Mouse (Mus musculus): ENCODE measurements around the gene Mvb12a. TPM values are rescaled to one million over a fixed set of nuclear protein-coding genes. Genes with fewer than 3 reads are reported as not detected.
A peak's percentile ranks its signal among the peaks of the same experiment; 100 is the strongest.
"Not testable (repeated sequence)": the region's sequence is repeated elsewhere in the genome, so short reads cannot be mapped to it uniquely, and the experiment has no call there.

Gene Mvb12a
- polyA plus RNA-seq, 1 experiment from 2014 or later = 53.4 TPM

DNA sequence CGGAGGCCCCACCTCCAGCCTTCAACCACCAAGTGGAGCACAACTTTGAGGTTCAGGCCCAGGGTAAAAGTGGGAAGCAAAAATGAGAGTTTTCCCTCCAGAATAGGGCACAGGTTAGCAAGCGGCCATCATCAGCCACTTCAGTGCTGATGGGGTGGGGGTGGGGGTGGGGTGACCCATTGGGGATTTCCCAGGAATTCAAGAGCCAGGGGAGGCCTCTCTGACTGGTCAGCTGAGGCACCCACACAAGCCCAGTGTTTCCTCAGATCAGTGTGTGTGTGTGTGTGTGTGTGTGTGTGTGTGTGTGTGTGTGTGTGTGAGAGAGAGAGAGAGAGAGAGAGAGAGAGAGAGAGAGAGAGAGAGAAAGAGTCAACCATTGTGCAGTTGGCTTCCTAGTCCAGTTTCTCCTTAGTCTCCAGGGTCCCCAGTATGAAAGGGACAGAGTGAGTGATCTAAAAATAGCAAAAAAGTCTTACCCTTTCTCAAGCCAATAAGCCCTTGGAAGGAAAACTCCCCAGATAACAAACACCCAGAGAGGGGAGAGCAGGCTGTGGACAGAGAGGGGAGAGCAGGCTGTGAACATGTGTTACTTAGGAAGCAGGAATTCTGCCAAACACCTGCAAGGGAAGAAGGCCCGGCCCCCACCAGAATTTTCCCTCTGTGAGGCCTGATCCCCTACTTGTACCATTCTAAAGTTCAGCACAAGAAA lies 15.4 kb upstream of the Mvb12a start:
- Histone ChIP-seq H3K36me3 (no peaks in the 10 kb centered on the region), H3K4me1 (replicated peaks) (peaks cover 40% of the 10 kb centered on the region), H3K9ac (peak overlapping the region; percentile 48), H3K27me3 (replicated peaks) (peaks cover 18% of the 10 kb centered on the region), H3K27ac (ENCODE audit: poor library complexity, severe bottlenecking) (peak overlapping the region; percentile 86), H3K9me3 (replicated peaks) (no peaks in the 10 kb centered on the region), H3K4me3 (no peak overlapping the region), H3K4me2 (peak overlapping the region; percentile 31)
- WGBS = 40% methylated on average over 3 of the region's 3 CpGs
- no peak for ATAC-seq (ENCODE audit: insufficient number of reproducible peaks, low FRiP score)

DNA sequence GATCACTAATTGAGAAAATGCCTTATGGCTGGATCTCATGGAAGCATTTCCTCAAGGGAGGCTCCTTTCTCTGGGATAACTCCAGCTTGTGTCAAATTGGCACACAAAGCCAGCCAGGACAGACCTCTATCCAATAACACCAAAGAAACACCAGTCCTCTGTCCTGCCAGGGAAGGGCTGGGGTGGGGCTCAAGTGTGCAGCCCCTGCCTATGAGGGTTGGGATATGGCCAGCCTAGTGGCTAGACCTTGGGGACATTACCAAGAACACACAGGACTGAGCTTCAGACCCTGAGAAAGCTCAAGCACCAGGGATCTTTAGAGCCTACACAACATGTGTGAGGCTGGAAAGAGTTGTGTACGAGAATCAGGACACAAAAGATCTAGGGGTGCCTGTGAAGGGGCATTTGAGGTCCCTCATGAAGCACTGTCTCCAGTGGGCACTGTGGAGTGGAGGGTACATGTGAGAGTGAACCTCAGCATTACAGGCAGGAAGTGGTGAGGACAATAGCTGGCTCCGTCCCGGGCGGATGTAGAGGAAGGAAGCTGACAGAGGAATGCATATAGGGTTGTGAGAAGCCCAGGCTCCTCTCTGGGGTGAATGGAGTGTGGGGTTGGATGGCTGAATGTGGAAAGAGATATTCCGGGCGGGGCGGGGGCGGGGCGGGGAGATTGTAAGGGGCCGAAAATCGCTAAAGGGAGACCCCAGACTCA lies 14.2 kb upstream of the Mvb12a start:
- peak; percentile 72 for ATAC-seq (ENCODE audit: insufficient number of reproducible peaks, low FRiP score)
- Histone ChIP-seq H3K4me1 (replicated peaks) (peaks cover 40% of the 10 kb centered on the region), H3K27ac (ENCODE audit: poor library complexity, severe bottlenecking) (peak overlapping the region; percentile 86), H3K27me3 (replicated peaks) (peaks cover 16% of the 10 kb centered on the region), H3K9me3 (replicated peaks) (no peaks in the 10 kb centered on the region), H3K4me2 (no peak overlapping the region), H3K36me3 (no peaks in the 10 kb centered on the region), H3K9ac (no peak overlapping the region), H3K4me3 (no peak overlapping the region)
- 45% methylated on average over 11 of the region's 11 CpGs for WGBS

DNA sequence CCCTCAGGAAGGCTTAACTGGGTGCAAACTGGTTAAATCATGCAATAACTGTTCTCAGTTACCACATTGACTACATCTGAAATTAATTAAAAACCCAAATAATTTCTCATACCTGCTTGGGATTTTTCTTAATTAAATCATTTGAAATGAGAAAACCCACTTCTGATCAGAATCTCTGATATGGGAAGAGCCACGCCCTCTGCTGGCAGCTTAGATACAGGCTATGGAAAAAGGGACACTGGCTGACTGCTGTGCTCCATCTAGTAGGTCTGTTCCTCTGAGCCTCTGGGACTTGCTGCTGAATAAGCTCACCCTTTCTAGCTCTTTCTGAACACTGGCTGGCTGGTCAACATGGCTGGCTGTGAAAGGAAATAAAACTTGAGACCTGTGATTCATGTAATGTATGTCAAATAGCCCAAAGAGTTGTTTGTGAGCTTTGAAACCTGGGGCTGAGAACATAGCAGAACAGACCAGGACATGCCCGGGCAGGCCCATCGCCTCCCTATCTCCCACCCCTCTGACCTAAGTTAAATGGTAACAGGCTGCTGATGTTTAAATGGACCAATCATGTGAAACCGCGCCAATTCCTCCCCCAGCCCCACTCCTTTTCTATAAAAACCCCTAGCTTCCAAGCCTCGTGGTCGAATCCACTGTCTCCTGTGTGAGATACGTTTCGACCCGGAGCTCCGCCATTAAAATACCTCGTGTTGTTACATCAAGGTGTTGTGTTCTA lies 11.8 kb upstream of the Mvb12a start:
- peaks cover 29% of the 10 kb centered on the region for H3K4me1 ChIP-seq (replicated peaks)
- H3K4me2 ChIP-seq; H3K9ac ChIP-seq; H3K36me3 ChIP-seq; H3K9me3 ChIP-seq (replicated peaks); H3K27ac ChIP-seq (ENCODE audit: poor library complexity, severe bottlenecking); H3K4me3 ChIP-seq; H3K27me3 ChIP-seq (replicated peaks); ATAC-seq (ENCODE audit: insufficient number of reproducible peaks, low FRiP score): not testable (repeated sequence)
- whole genome bisulfite sequencing = 71% methylated on average over 6 of the region's 12 CpGs

DNA sequence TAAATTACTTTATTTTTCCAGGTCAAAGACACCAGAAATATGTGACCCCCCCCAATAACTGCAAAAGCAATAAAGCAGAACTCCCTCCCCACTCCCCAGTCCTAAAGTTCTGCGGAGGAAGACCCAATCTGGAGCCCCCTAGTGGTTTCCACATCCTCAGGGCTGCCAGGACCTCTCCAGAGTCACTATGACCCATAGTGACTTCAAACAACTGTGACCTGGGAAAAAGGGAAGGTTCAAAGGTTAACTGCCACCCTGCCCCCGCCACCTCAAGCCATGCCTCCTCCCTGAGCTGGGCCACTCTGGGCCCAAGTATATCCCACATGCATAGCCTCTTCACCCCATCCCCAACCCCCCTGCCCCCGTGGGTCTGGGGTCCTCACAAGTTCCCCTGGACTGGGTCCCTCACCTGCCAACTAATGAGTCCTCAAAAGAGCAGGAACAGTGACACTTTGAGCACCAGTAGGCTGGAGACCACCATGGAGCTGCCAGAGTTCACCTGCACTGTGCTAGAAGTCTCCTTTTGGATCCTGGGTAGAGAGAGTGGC lies 8.4 kb upstream of the Mvb12a start:
- Histone ChIP-seq H3K9ac (no peak overlapping the region), H3K4me3 (no peak overlapping the region), H3K9me3 (replicated peaks) (no peaks in the 10 kb centered on the region), H3K4me1 (replicated peaks) (peaks cover 11% of the 10 kb centered on the region), H3K27me3 (replicated peaks) (peaks cover 18% of the 10 kb centered on the region), H3K36me3 (no peaks in the 10 kb centered on the region), H3K27ac (ENCODE audit: poor library complexity, severe bottlenecking) (no peak overlapping the region), H3K4me2 (no peak overlapping the region)
- WGBS = 44% methylated on average over 3 of the region's 3 CpGs
- ATAC-seq (ENCODE audit: insufficient number of reproducible peaks, low FRiP score) = no peak

DNA sequence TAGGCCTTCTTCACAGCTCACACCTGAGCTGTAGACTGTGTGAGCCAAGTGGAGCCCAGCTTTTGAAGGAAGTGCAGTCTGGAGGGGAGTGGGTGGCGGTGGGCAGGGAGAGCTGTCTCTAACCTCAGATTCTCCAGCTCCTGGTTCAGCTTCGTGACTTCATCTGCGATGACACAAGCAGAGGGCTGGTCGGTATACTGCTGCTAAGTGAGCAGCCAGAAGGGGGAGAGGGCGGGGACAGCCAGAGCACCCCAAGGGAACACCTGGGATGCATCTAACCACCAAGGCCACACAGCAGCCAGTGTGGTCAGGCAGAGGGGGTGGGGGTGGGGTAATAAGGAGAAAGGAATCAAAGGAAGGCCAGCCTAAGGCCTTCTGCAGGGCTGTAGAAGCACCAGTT lies 7.1 kb upstream of the Mvb12a start:
- Histone ChIP-seq H3K27me3 (replicated peaks) (peaks cover 18% of the 10 kb centered on the region), H3K4me1 (replicated peaks) (peaks cover 11% of the 10 kb centered on the region), H3K9me3 (replicated peaks) (no peaks in the 10 kb centered on the region), H3K36me3 (no peaks in the 10 kb centered on the region), H3K4me3 (no peak overlapping the region), H3K27ac (ENCODE audit: poor library complexity, severe bottlenecking) (no peak overlapping the region), H3K4me2 (peak overlapping the region; percentile 85), H3K9ac (peak overlapping the region; percentile 53; the same call in 1 of the 2 replicates)
- WGBS = 63% methylated on average over 5 of the region's 5 CpGs
- no peak for ATAC-seq (ENCODE audit: insufficient number of reproducible peaks, low FRiP score)

DNA sequence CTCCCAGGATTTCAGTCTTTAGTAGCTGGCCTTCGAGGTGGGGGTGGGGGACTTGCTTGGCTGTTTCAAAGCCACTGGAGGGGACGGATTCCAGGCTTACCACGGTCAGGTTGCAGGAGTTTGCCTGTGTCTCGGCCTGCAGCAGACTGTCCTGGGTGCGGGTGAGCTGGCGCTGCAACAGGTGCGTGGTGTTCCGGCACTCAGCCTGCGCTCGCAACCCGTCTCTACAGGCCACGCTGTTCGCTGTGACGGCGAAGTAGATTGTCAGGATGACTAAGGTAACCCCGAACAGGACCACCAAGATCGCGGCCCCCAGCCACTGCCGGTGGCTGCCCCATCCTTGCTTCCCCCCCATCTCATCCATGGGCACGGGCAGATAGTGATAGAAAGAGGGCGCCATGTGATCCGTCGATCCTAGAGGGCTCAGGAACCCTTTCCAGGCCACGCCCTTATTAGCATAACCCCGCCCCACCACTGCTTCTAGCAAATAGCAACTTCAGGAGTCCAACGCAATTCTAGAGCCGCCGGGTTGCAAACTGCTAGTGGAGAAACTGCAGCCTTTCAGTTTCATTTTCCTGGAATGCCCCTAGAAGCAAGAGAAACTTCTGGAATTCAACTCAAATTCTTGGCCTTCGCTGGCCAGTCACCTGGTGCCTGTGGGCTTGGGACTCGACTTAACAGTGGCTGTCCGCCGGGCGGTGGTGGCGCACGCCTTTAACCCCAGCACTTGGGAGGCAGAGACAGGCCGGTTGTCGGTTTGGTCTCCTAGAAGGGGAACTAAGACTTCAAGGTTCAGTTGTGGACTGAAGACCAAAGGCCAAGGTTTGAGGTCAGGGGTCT lies 5.5 kb upstream of the Mvb12a start, which contains the start of gene Bst2:
TSS of gene Bst2 (minus strand) at position 429 of the 840 bp plus-strand sequence.
- Histone ChIP-seq H3K36me3 (no peaks in the 10 kb centered on the region), H3K4me2 (peak within 1 kb of the TSS; percentile 85), H3K27ac (ENCODE audit: poor library complexity, severe bottlenecking) (peak within 1 kb of the TSS; percentile 48), H3K27me3 (replicated peaks) (peaks cover 18% of the 10 kb centered on the region), H3K9me3 (replicated peaks) (no peaks in the 10 kb centered on the region), H3K4me1 (replicated peaks) (peaks cover 11% of the 10 kb centered on the region), H3K9ac (peak within 1 kb of the TSS; percentile 67), H3K4me3 (peak within 1 kb of the TSS; percentile 57)
- 3% methylated on average over 37 of the region's 37 CpGs for whole genome bisulfite sequencing
- ATAC-seq (ENCODE audit: insufficient number of reproducible peaks, low FRiP score) = peak; percentile 88

DNA sequence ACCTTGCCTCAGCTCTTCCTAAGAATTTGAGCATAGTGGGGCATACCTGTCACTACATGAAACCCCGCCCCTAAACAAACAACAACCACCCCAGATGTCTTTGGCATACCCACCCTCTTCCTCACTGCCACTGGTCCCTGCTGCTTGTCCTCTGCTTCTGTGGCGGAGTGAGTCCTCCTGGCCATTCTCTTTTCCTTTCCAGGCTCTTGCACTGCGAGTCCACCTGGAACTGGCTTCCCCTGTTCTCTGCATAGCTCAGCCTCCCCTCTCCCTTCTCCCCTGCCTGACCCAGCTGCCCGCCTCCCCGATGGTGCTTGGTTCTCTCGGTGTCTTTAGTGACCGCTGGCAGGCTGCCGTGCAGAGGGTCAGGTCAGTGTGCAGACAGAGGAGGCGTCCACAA lies 1.0 kb downstream of the Mvb12a start:
- Histone ChIP-seq H3K9me3 (replicated peaks) (no peaks in the 10 kb centered on the region), H3K4me3 (peak overlapping the region; percentile 71), H3K4me2 (peak overlapping the region; percentile 88), H3K4me1 (replicated peaks) (peaks cover 10% of the 10 kb centered on the region), H3K36me3 (peaks cover 37% of the 10 kb centered on the region), H3K9ac (peak overlapping the region; percentile 77), H3K27me3 (replicated peaks) (no peaks in the 10 kb centered on the region), H3K27ac (ENCODE audit: poor library complexity, severe bottlenecking) (no peak overlapping the region)
- no peak for ATAC-seq (ENCODE audit: insufficient number of reproducible peaks, low FRiP score)
- WGBS = 85% methylated on average over 9 of the region's 9 CpGs

DNA sequence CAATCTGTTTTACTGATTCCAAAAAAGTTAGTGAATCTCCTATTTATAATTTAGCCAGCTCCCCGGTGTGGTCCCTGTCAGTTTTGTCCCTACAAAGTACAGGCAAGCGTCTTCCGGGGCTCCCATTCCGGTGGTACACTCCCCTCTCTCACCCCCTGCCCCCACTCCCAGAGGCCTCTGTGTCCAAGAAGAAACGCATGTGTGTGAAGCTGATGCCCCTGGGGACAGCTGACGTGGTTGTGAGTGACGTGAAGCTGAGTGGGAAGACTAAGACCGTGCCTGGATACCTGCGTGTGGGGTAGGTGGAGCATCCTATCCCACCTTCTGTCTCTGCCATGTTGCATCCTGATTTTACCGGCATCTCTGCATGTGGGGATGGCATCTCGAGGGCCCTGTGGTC lies 2.3 kb downstream of the Mvb12a start:
- WGBS = 88% methylated on average over 11 of the region's 11 CpGs

DNA sequence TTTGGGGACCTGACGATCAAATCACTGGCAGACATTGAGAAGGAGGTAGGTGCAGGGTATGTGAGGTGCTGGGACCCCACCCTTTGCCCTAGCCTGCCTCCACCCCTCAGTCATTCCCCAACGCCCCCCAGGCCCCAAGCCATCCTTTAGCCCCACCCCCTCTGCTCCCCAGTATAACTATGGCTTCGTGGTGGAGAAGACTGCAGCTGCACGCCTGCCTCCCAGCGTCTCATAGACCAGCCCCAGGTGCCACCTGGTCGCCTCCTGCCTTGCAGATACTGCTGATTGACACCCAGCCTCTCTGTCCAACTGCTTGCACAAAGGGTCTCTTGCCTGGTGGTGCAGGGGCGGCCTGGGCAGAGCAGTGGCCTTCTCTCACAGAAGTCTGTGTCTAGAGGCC lies 4.9 kb downstream of the Mvb12a start:
- 80% methylated on average over 7 of the region's 7 CpGs for WGBS
- no peaks in the 10 kb centered on the region for H3K27me3 ChIP-seq (replicated peaks)
- H3K9ac ChIP-seq = no peak overlapping the region
- peaks cover 38% of the 10 kb centered on the region for H3K36me3 ChIP-seq
- no peak overlapping the region for H3K4me2 ChIP-seq
- H3K9me3 ChIP-seq (replicated peaks) = no peaks in the 10 kb centered on the region
- no peak overlapping the region for H3K4me3 ChIP-seq
- H3K27ac ChIP-seq (ENCODE audit: poor library complexity, severe bottlenecking) = no peak overlapping the region
- no peak for ATAC-seq (ENCODE audit: insufficient number of reproducible peaks, low FRiP score)
- peaks cover 10% of the 10 kb centered on the region for H3K4me1 ChIP-seq (replicated peaks)

More for the DNA sequence above, 2.3 kb downstream of the Mvb12a start:
- Histone ChIP-seq H3K9ac (no peak overlapping the region), H3K4me1 (replicated peaks) (peaks cover 10% of the 10 kb centered on the region), H3K36me3 (peaks cover 38% of the 10 kb centered on the region), H3K4me2 (no peak overlapping the region), H3K27me3 (replicated peaks) (no peaks in the 10 kb centered on the region), H3K9me3 (replicated peaks) (no peaks in the 10 kb centered on the region), H3K4me3 (no peak overlapping the region), H3K27ac (ENCODE audit: poor library complexity, severe bottlenecking) (no peak overlapping the region)
- no peak for ATAC-seq (ENCODE audit: insufficient number of reproducible peaks, low FRiP score)

DNA sequence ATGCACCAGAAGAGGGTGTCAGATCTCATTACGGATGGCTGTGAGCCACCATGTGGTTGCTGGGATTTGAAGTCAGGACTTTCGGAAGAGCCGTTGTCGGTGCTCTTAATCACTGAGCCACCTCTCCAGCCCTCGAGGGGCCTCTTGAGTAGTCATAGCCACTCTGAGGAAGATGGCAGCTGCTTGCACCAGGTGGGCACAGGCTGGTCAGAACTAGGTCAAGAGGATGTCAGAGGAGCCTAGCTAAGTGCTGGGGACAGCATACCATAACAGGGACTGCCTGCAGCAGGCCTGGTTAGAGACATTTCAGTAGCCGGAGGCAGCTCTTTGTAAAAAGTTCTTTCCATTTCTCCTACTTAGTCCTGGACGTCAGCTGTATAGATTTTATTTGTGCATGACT lies 8.0 kb downstream of the Mvb12a start:
- peaks cover 30% of the 10 kb centered on the region for H3K36me3 ChIP-seq

More for the DNA sequence above, 8.0 kb downstream of the Mvb12a start:
- peaks cover 6% of the 10 kb centered on the region; the same call in 1 of the 2 replicates for H3K27me3 ChIP-seq (replicated peaks)
- H3K4me1 ChIP-seq (replicated peaks) = no peaks in the 10 kb centered on the region; the same call in 1 of the 2 replicates
- H3K9ac ChIP-seq = no peak overlapping the region
- 58% methylated on average over 7 of the region's 7 CpGs for WGBS
- H3K9me3 ChIP-seq (replicated peaks) = no peaks in the 10 kb centered on the region
- H3K4me3 ChIP-seq = no peak overlapping the region
- H3K27ac ChIP-seq (ENCODE audit: poor library complexity, severe bottlenecking) = no peak overlapping the region
- ATAC-seq (ENCODE audit: insufficient number of reproducible peaks, low FRiP score) = no peak
- no peak overlapping the region for H3K4me2 ChIP-seq

Measured in heart, embryonic 12.5 days (tissue).